Mouse (Mus musculus) E14TG2a.4 (cell line): ENCODE measurements around the gene Popdc2.

Experiments
- CTCF ChIP-seq: conservative IDR thresholded peaks from 2 replicates; pipeline ENCODE4 v1.5.1; 2014; ENCODE audit warnings: low read length
- NANOG ChIP-seq: IDR thresholded peaks from 2 replicates; pipeline ENCODE4 v1.6.1; 2014; ENCODE audit warnings: borderline replicate concordance, low read length, mixed read lengths
- POU5F1 ChIP-seq: IDR thresholded peaks from 2 replicates; pipeline ENCODE4 v1.6.1; 2014; ENCODE audit warnings: low read length, borderline replicate concordance

DNA sequence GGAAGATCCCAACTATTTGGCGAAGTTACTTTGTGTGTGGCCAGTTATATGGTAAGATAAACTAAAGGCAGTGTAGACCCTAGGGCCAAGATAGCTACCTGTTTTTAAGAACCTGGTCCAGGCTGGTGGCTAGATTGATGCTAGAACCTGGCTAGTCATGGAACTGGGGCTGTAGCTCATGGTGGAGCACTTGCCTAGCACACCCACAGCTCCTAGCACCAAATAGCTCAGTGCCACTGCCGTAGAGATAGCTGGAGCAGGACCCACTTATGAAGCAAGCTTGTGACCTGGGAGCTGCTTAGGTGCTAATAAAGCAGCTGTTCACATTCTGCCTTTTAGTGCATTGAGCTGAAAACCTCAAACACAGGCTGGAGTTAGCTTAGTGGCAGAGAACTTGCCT is 8.4 kb upstream of the Popdc2 start:
- TF ChIP-seq CTCF = no peak
- TF ChIP-seq NANOG = no peak
- TF ChIP-seq POU5F1 = no peak
